Mouse (Mus musculus) NIH3T3 (cell line): ENCODE measurements around the gene Siae.
A peak's percentile ranks its signal among the peaks of the same experiment; 100 is the strongest.

Experiments used
- DNase-seq: peaks from one replicate; pipeline ENCODE4 v3.0.0-alpha.2; 2012; ENCODE audit warnings: low read depth

Siae gene

GRCm38 (mm10) chr9:37540701-37541575 is 14.6 kb upstream of the Siae start:
- DNase-seq: no peak

DNA sequence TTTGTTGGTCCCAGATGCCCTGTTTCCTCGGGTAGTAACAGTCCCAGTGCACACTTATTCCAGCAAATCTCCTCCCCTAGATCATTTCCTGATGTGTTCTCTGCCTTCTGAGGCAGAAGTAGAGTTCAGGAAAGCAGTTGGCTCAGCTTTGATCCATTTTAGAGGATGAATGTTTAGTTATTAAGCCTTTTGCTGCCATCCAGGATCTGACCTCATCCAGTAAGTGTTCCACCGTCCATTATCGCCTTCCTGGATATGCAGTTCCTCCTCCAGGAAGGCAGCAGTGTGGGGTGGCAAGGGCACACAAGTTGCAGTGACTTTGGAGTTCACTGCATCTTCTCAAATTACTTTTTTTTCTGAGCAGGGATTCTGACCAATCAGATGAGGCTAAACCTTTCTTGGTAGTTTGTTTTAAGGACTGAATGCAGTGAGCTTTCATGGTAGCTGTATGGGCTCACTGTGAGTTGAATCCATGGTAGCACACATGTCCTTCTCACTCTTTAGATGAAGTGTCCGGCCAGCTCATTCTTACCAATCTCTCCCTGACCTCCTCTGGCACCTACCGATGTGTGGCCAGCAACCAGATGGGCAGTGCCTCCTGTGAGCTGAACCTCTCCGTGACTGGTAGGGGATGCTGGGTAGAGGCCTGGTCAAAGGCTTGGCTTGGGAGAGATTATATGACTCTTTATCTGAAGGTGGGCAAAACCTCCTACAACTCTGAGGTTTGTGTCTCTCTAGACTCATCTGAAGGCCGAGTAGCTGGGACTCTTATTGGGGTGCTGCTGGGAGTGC is 13.5 kb upstream of the Siae start:
- no peak for DNase-seq

GRCm38 (mm10) chr9:37543869-37544440 is 11.5 kb upstream of the Siae start:
- no peak for DNase-seq

DNA sequence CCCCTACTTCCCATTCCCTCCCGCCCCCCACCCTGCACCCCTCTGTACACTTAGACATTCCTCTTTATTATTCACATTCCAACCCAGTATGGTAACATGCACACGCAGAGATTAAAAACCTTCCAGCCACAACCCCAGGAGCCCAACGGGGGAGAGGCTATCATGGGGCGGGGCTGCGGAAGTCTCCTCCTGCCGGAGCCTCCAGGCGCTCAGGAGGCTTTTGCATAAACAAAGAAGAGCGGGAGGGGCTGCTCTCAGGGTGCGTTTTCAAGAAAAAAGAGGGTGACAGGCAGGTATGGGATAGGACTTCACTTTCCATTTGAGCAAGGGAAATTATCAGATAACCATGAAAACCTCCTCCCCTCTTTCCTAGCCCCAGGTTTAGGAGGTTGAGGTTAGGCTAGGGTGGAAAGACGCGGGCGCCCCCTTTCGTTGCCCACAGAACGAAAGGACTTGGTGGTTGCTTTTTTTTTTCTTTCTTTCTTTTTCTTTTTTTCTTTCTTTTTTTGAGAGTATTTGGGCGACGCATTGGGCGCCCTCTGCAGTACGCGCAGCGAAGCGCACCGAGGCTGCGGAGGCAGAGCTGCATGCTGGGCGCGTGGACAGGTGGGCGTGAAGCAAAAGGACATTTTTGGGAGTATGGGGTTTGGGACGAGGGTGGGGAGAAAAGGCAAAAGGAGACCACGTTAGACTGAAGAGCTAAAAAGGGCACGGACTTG is 10.9 kb upstream of the Siae start:
- DNase-seq: peak; percentile 79

DNA sequence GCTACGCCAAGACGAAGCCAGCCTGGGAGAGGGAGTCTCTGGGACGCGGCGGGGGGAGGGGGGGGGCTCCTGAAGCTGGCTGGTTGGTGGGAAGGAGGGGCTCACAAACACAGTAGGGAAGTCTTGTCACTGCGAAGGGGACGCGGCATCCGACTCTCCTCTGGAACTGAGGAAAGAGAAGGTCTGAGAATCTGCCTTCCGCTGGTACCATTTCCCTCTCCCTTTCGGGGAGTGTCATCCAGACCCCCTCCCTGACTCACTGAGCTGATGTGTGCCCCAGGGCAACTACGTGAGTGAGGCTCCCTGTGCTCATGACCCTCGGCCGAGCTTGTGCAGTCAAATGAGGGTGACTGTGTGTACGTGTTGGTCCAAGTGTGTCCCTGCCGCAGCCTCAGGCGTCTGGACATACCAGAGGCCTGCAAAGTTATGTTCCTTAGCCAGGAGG is 10.3 kb upstream of the Siae start:
- DNase-seq: no peak

- no peak for DNase-seq
Measured at GRCm38 (mm10) chr9:37545847-37546452, 9.5 kb upstream of the Siae start.

DNA sequence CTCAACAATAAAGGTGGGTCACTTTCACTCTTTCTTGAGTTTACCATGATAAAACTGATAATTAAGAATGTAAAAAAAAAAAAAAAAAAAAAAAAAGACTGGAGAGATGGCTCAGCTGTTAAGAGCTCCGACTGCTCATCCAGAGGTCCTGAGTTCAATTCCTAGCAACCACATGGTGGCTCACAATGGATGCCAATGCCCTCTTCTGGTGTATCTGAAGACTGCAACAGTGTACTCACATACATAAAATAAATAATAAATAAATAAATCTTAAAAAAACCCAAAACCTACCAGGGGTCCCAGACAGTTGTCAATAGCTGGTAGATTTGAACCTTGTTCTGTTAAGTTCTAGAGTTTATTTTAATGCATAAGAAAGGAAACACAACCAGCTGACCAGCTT is 8.6 kb upstream of the Siae start:
- DNase-seq: peak; percentile 21

DNA sequence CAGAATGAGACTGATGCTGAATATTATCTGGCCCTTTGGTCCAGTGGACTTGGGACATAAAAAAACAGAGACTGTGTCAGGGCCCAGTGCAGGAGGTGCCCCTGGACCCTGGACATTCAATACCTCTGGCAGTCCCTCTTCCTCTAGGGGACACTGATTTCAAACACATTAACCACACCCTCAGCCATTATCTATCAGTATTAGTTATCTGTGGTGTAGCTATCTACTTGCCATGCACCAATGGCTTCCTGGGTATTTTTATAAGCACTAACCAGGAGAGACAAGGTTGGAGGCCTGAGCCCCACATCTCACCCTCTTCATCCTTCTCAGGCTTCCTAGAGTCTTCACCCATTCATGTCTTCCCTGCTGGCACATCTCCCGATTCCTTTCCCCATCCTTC is 5.1 kb upstream of the Siae start:
- DNase-seq: no peak

- no peak for DNase-seq
Measured at GRCm38 (mm10) chr9:37551751-37552531, 3.6 kb upstream of the Siae start.

- peak; percentile 62 for DNase-seq
Measured at GRCm38 (mm10) chr9:37552536-37553293, 2.8 kb upstream of the Siae start, which contains the start of gene Nrgn. Gene Nrgn (minus strand): TSS chr9:37552904.

GRCm38 (mm10) chr9:37554279-37554678 is 1.2 kb upstream of the Siae start:
- DNase-seq: no peak

DNA sequence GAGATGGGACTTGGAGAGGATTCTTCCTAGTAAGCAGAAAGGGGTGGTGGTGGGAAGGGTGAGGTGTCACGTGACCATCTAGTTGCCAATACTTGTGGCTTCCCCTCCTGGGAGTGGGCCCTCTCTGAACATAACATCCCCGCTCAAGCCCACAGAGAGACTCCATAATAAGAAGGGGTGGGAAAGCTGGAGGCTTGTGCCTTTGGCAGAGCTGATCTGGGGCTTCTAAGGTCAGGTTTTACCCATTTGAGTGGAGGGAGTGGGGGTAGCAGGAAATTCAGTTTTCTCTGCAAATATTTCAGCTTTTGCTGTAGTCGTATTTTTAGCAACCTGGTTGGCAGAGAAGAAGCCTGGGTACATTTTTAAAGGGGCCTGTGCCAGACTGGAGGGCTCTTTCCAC is 868 bp downstream of the Siae start:
- no peak for DNase-seq

GRCm38 (mm10) chr9:37560617-37561016 is 5.1 kb downstream of the Siae start:
- DNase-seq: no peak

DNA sequence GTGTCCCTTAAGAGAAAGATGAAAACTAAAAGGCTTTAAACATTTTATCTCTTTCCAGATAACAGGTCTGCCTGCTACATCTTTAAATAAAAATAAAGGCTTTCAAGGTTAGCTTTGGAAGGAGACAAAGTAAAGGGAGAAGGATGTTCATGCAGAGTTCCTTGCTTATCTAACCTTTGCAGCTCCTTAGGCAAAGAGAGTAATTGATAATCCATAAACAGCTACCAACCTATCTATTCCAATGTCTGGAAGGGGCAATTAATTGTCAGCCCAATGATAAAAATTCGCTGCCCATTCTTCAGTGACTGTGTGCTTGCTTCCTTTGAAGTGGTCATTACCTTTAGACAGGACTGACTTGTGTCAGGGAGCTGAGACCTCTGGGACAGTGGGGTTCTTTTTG is 8.3 kb downstream of the Siae start:
- DNase-seq: no peak

DNA sequence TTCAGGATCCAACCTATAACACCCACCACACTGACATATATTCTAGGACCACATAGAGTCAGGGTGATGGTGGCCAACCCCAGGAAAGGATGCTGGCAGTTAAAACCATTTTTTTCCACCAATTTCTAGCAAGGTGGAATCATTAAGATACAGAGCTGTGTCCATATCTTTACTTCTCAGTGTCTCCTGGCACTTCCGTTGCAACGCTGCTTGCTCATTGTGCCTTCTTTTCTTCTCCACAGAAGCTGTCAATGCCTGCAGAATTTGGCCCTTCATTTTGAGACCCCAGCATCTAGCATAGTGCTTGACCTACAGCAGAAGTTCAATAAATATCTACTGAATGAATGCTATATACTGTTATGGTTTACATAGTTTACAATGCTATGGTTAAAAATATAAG is 11.5 kb downstream of the Siae start:
- no peak for DNase-seq

GRCm38 (mm10) chr9:37567454-37567853 is 12.0 kb downstream of the Siae start:
- DNase-seq: no peak

GRCm38 (mm10) chr9:37567892-37568604 is 12.6 kb downstream of the Siae start:
- DNase-seq: no peak

DNA sequence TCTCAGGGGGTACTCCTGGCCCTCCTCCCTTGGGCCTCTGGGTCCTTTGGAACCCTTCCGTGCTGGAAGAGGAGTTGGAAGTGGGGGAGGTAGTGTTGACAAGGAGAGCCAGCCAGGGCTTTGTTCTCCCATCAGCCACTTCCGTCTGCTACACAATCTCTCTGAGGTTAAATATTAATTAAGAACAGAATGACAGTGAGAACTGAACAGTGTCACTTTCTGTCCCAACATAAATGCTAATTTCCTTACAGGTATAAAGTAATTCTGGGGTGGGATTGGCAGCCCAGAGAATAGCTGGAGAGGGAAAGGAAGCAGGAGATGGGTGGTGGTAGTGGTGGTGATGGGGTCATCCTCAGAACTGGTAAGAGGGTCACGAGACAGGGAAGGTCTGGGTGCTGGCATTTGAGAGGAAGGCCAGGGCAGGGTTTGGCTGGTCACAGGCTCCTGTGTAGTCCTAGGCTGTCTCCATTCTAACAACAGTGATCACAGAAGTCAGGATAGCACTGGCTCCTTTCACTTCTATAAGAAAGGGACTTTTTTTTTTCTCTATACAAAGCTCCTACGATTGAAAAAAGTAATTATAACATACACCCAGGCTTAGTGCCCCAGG is 13.2 kb downstream of the Siae start:
- no peak for DNase-seq

DNA sequence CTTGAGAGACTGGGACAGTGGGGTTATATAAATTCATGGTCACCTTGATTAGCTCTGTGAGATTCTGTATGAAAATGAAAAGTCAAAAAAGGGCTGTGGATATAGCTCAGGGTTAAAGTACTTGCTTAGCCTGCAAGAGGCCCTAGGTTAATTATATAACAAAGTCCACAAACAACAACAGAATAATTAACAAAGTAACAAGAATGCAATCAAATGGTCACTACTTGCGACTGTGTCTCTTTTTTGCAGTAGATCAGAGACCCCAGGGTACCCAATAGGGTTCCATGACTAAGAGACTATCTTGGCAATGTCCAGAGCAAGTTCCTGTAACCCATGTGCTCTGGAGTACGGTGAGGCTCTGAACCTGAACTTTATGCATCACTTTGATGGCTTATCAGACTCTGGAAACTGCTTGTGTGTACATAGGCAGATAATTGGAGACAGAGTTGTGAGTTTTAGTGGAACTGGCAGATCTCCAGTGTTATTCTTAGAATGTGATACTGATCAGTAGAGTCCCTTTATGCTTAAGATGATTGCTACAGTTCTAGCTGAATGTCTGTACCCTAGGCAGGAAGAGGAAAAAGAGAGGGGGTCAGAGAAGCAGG is 13.8 kb downstream of the Siae start:
- no peak for DNase-seq
